Mouse (Mus musculus): ENCODE data around the gene Slc25a34.

DNA sequence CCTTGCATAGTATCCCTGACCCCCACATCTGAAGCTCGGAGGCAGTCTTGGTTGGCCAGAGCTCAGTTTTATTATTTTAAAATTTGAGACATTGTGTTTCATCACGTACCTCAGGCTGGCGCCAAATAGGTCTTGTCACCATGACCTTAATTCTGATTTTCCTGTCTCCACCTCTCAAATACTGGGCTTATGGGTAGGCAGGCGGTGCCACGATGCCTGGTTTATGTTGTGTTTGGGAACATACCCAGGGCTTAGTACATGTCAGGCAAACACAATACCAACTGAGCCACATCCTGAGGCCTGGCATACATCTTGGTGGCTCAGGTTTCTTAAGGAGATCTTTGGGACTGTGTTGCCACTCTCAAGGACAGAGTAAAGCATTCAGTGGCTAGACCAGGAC, 1.0 kb downstream of the Slc25a34 start:
- no peak for TF ChIP-seq POLR2A (IDR thresholded peaks at IDR 0.05; ENCODE audit: control insufficient read depth, extremely low read depth, insufficient read depth, low read length, poor library complexity)
- no peak for TF ChIP-seq CTCF (IDR thresholded peaks at IDR 0.05; ENCODE audit: borderline replicate concordance, control insufficient read depth, extremely low read depth, insufficient read depth, low read length, poor library complexity)
